Mouse (Mus musculus) ovary, adult 10 weeks (tissue): ENCODE data around the gene Olfr1370. TPM values are rescaled to one million over a fixed set of nuclear protein-coding genes. Genes with fewer than 3 reads are reported as not detected.

Source experiments
- polyA plus RNA-seq: library from polyadenylated mRNA; stranded (reverse); fragments of 350-450 nt; fragmentation: Illumina TruSeq; extraction: RNeasy Lipid Tissue Mini Kit (QIAGEN cat#74804); gene quantifications from one replicate; pipeline ENCODE4 v1.2.3, GENCODE M21; 2014

Gene Olfr1370
- polyA plus RNA-seq, result not detected

DNA sequence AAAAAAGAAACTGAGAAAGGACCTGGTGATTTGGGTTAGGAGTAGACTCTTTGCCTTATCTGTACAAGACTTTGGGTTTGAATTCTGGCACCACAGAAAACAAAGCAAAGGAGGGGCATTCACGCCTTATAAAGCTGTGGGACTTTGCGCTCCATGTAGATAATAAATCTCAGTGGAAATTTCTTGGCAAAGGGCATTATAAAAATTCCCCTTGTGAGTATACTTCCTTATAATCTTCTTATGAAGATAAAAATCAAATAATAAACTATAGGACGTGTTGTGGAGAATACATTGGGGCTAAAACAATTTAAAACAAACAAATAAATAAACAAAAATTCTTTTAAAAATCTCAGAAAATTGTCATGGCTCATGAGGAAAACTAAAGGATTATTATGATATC lies at the start of gene Olfr1370:
Olfr1370 (minus strand) TSS at position 101 of the 400 bp plus-strand sequence.

DNA sequence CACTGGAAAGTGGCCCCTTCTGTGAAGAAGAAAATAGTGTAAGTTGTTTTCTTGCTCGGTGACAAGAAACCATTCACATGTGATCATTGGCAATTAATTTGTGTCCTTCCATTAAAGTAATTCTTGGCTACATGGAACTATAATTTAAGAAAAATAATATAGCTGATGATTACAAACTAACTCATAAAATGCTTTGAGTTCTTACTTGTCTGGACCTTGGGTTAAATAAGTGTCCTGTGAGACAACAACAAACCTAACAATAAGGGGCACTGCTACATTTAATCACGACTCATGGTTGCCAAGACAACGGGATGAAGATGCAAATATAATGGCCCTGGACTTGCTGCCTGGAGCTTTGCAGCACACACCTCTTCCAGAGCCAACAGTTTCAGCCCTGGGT lies 36.4 kb upstream of the Olfr1370 start, which contains the start of gene Olfr1369-ps1:
Olfr1369-ps1 (plus strand) TSS at position 301 of the 400 bp plus-strand sequence.

Other genes starting within 250 kb of the Olfr1370 start
- gene Olfr1369-ps1, start 36.5 kb upstream of the Olfr1370 start, polyA plus RNA-seq, result not detected
- not detected for gene Olfr263, start 54.7 kb upstream of the Olfr1370 start, polyA plus RNA-seq
- not detected for gene Olfr1368, start 70.9 kb upstream of the Olfr1370 start, polyA plus RNA-seq
- 55.2 TPM for gene Trim27, start 104.5 kb upstream of the Olfr1370 start, polyA plus RNA-seq
- gene Gpx5, start 217.8 kb upstream of the Olfr1370 start, polyA plus RNA-seq, result 1.5 TPM
- 0.46 TPM for gene Gpx6, start 237.2 kb upstream of the Olfr1370 start, polyA plus RNA-seq